Mouse (Mus musculus): ENCODE data around the gene Kcnk3. TPM values are rescaled to one million over a fixed set of nuclear protein-coding genes. Genes with fewer than 3 reads are reported as not detected.
A peak's percentile ranks its signal among the peaks of the same experiment; 100 is the strongest.

The Kcnk3 gene
- polyA plus RNA-seq, 1 experiment from 2014 or later = 13.5 TPM

DNA sequence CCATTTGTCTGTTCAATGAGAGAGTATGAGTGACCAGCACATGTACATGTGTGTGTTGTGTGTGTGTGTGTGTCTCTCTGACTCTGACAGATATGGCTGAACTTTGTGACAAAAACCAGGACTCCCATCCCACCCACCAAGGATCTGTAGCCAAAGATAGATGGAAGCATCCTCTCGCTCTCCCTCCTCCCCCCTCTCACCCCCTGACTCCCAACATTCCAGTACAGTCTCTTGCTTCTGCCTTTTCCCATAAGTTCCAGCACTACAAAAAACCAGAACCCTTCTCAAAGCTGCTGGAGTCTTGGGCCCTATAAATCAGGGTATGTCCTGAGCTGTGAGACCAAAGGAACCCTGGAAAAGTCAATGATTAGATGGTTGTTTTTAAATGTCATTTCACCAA is 19.5 kb upstream of the Kcnk3 start:
- no peaks in the 10 kb centered on the region for H3K4me1 ChIP-seq
- H3K36me3 ChIP-seq = no peaks in the 10 kb centered on the region
- no peak overlapping the region for H3K4me2 ChIP-seq
- no peak overlapping the region for H3K27ac ChIP-seq
- 67% methylated on average over 1 of the region's 1 CpGs for WGBS
- no peak overlapping the region for H3K4me3 ChIP-seq (replicated peaks)
- no peak for ATAC-seq (ENCODE audit: insufficient read depth, low FRiP score, low read depth)
- no peak overlapping the region for H3K9ac ChIP-seq
- H3K9me3 ChIP-seq = no peaks in the 10 kb centered on the region
- no peaks in the 10 kb centered on the region for H3K27me3 ChIP-seq (replicated peaks)

DNA sequence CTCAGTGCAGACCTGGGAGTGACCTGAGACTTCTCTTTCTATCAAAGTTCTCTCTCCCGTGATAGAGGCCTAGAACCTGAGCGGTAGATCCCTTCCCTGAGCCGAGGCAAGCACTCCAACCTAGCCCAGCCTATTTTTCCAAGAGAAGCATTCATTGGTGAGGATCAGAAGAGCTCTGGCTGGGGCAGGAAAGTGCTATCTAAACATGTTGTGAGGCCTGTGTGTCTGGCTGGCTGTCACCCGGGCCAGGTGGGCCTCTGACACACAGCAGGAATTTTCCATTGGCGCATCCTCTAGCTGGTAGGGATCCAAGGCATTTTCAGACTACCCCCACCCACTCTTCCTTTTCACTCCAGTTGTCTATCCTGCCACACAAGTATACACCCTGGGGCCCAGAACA is 16.1 kb upstream of the Kcnk3 start:
- no peak for ATAC-seq (ENCODE audit: insufficient read depth, low FRiP score, low read depth)
- Histone ChIP-seq H3K4me2 (no peak overlapping the region), H3K27ac (no peak overlapping the region), H3K4me1 (no peaks in the 10 kb centered on the region), H3K27me3 (replicated peaks) (no peaks in the 10 kb centered on the region), H3K36me3 (no peaks in the 10 kb centered on the region), H3K9ac (no peak overlapping the region), H3K9me3 (no peaks in the 10 kb centered on the region), H3K4me3 (replicated peaks) (no peak overlapping the region)
- WGBS = 53% methylated on average over 5 of the region's 5 CpGs

GRCm38 (mm10) chr5:30574367-30574766 is 13.6 kb upstream of the Kcnk3 start:
- no peak overlapping the region for H3K27ac ChIP-seq
- no peak overlapping the region for H3K9ac ChIP-seq
- ATAC-seq (ENCODE audit: insufficient read depth, low FRiP score, low read depth) = no peak
- H3K4me2 ChIP-seq = no peak overlapping the region
- no peaks in the 10 kb centered on the region for H3K9me3 ChIP-seq
- H3K36me3 ChIP-seq = no peaks in the 10 kb centered on the region
- H3K4me3 ChIP-seq (replicated peaks) = no peak overlapping the region
- no peaks in the 10 kb centered on the region for H3K27me3 ChIP-seq (replicated peaks)
- 83% methylated on average over 8 of the region's 8 CpGs for WGBS
- H3K4me1 ChIP-seq = no peaks in the 10 kb centered on the region

GRCm38 (mm10) chr5:30576233-30576632 is 11.7 kb upstream of the Kcnk3 start:
- H3K4me2 ChIP-seq = no peak overlapping the region
- no peak overlapping the region for H3K9ac ChIP-seq
- H3K4me1 ChIP-seq = no peaks in the 10 kb centered on the region
- no peaks in the 10 kb centered on the region for H3K9me3 ChIP-seq
- ATAC-seq (ENCODE audit: insufficient read depth, low FRiP score, low read depth) = no peak
- no peak overlapping the region for H3K4me3 ChIP-seq (replicated peaks)
- no peaks in the 10 kb centered on the region for H3K27me3 ChIP-seq (replicated peaks)
- 74% methylated on average over 7 of the region's 7 CpGs for WGBS
- H3K27ac ChIP-seq = no peak overlapping the region
- H3K36me3 ChIP-seq = no peaks in the 10 kb centered on the region

DNA sequence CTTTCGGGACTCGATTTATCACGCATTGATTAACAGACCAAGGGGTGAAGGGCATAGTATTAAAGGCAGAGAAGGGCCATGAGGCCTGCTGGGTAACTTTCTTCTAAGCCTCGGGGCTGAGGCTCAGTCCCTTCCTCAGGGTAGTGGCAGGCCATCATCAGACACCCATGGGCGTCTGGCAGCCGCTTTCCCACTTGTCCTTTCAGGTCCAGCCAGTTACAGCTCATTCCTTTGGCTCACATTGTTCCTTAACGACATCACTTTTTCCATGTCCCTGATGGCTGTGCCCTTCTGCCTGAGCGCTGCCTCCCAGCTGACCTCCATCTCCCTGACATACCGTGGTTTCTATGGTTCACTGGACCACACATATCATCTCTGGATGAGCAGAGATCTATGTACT is 10.7 kb upstream of the Kcnk3 start:
- 69% methylated on average over 9 of the region's 9 CpGs for WGBS
- Histone ChIP-seq H3K27me3 (replicated peaks) (no peaks in the 10 kb centered on the region), H3K4me3 (replicated peaks) (no peak overlapping the region), H3K9me3 (no peaks in the 10 kb centered on the region), H3K9ac (no peak overlapping the region), H3K36me3 (no peaks in the 10 kb centered on the region), H3K4me1 (no peaks in the 10 kb centered on the region), H3K4me2 (no peak overlapping the region), H3K27ac (no peak overlapping the region)
- ATAC-seq (ENCODE audit: insufficient read depth, low FRiP score, low read depth) = no peak

DNA sequence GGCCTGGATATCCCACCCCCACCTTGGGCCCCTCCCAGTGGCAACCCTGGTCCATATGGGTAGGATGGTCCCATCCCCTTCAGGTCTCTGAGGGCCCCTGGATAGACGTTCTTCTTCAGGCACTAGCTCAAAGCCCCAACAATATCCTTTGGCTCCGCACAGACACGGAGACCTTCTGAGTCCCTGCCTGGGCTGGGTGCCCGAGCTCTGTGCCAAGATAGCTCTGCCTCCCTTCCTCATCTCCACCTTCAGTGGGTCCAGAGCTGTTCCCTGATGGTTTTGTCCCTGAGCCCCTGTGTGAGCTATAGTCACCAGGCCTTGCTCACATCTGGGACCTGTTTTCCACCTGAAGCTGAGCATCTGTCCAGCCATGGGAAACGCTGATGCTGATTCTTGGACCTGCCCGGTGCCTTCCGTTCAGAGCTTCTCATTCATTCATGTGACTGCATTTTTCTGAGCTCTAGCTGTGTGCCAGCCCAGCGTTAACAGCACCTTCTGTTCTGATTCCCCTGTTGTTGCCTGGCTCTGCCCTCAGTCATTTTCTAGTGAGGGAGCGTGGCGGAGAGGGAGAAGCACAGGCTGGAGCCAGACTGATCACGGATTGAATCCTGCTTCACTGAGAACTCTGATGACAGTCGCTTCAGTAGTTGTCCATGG is 10.2 kb upstream of the Kcnk3 start:
- Histone ChIP-seq H3K27me3 (replicated peaks) (no peaks in the 10 kb centered on the region), H3K4me3 (replicated peaks) (no peak overlapping the region), H3K36me3 (no peaks in the 10 kb centered on the region), H3K4me1 (no peaks in the 10 kb centered on the region), H3K4me2 (no peak overlapping the region), H3K9ac (no peak overlapping the region), H3K27ac (no peak overlapping the region), H3K9me3 (no peaks in the 10 kb centered on the region)
- ATAC-seq (ENCODE audit: insufficient read depth, low FRiP score, low read depth) = no peak
- 84% methylated on average over 12 of the region's 12 CpGs for WGBS

- Histone ChIP-seq H3K27me3 (replicated peaks) (no peaks in the 10 kb centered on the region), H3K27ac (no peak overlapping the region), H3K4me2 (no peak overlapping the region), H3K4me1 (no peaks in the 10 kb centered on the region), H3K9ac (no peak overlapping the region), H3K36me3 (no peaks in the 10 kb centered on the region), H3K9me3 (no peaks in the 10 kb centered on the region), H3K4me3 (replicated peaks) (no peak overlapping the region)
- WGBS = 73% methylated on average over 6 of the region's 6 CpGs
- no peak for ATAC-seq (ENCODE audit: insufficient read depth, low FRiP score, low read depth)
Measured at GRCm38 (mm10) chr5:30578445-30579080, 9.4 kb upstream of the Kcnk3 start.

DNA sequence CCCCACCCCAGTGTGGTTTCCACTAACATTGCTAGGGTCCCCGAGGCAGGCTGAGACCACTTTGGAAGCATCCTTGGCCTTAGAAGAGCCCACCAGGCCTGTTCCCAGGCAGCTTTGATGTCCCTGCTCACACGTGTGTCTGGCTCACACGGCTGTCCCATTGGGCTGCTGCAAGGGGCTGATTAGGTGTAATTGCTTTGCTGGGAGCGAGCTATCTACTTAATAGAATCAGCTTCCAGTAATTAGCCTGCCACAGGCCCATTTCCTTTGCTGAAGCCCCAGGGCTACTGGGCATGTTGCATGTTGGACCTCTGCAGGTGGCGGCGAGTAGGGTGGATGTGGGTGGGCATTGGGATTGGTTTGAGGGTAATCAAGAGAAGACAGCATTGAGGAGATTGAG is 7.2 kb upstream of the Kcnk3 start:
- no peaks in the 10 kb centered on the region; the same call in 1 of the 2 replicates for H3K27me3 ChIP-seq (replicated peaks)
- no peak overlapping the region for H3K27ac ChIP-seq
- no peaks in the 10 kb centered on the region for H3K9me3 ChIP-seq
- ATAC-seq (ENCODE audit: insufficient read depth, low FRiP score, low read depth) = no peak
- 72% methylated on average over 6 of the region's 6 CpGs for WGBS
- no peak overlapping the region for H3K4me3 ChIP-seq (replicated peaks)
- no peaks in the 10 kb centered on the region for H3K4me1 ChIP-seq
- no peaks in the 10 kb centered on the region for H3K36me3 ChIP-seq
- no peak overlapping the region for H3K4me2 ChIP-seq
- H3K9ac ChIP-seq = no peak overlapping the region

DNA sequence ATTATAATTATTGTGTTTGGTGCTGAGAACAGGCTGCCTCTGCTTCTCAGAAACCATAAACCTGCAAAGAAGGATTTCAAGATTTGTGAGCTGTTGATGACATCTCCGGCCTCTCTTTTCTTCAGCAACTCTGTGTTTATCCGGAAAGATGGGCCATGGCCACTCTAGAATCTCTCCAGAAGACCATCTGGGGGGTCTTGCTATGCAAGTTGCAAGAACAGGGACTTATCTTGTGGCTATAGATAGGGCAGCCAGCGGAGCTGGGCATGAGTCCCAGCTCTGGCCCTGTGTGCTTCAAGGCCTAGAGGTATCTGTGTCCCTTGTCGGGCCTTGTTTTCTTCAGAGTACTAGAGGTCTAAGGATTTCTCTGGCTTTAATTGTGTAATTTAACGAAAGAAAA is 6.0 kb upstream of the Kcnk3 start:
- Histone ChIP-seq H3K27me3 (replicated peaks) (peaks cover 8% of the 10 kb centered on the region; the same call in 1 of the 2 replicates), H3K9me3 (no peaks in the 10 kb centered on the region), H3K4me2 (no peak overlapping the region), H3K27ac (no peak overlapping the region), H3K9ac (no peak overlapping the region), H3K4me1 (no peaks in the 10 kb centered on the region), H3K36me3 (no peaks in the 10 kb centered on the region), H3K4me3 (replicated peaks) (no peak overlapping the region)
- ATAC-seq (ENCODE audit: insufficient read depth, low FRiP score, low read depth) = no peak
- WGBS = 79% methylated on average over 5 of the region's 5 CpGs

- H3K9me3 ChIP-seq = no peaks in the 10 kb centered on the region
- H3K36me3 ChIP-seq = no peaks in the 10 kb centered on the region
- H3K27ac ChIP-seq = no peak overlapping the region
- H3K4me2 ChIP-seq = no peak overlapping the region
- peaks cover 19% of the 10 kb centered on the region for H3K4me1 ChIP-seq
- no peak for ATAC-seq (ENCODE audit: insufficient read depth, low FRiP score, low read depth)
- no peak overlapping the region for H3K4me3 ChIP-seq (replicated peaks)
- 65% methylated on average over 3 of the region's 3 CpGs for WGBS
- no peak overlapping the region for H3K9ac ChIP-seq
- peaks cover 28% of the 10 kb centered on the region for H3K27me3 ChIP-seq (replicated peaks)
Measured at GRCm38 (mm10) chr5:30586616-30587015, 1.4 kb upstream of the Kcnk3 start.

- peaks cover 19% of the 10 kb centered on the region for H3K4me1 ChIP-seq
- peaks cover 28% of the 10 kb centered on the region for H3K27me3 ChIP-seq (replicated peaks)
- no peak for ATAC-seq (ENCODE audit: insufficient read depth, low FRiP score, low read depth)
- H3K9me3 ChIP-seq = no peaks in the 10 kb centered on the region
- H3K27ac ChIP-seq = peak overlapping the region; percentile 9; the same call in 1 of the 2 replicates
- WGBS = 17% methylated on average over 2 of the region's 2 CpGs
- 0 out of 2 replicates have a peak overlapping the region, but pooled peaks have one; percentile 92 for H3K4me2 ChIP-seq
- H3K36me3 ChIP-seq = no peaks in the 10 kb centered on the region
- H3K4me3 ChIP-seq (replicated peaks) = no peak overlapping the region
- no peak overlapping the region for H3K9ac ChIP-seq
Measured at GRCm38 (mm10) chr5:30587101-30587500, 869 bp upstream of the Kcnk3 start.

GRCm38 (mm10) chr5:30588301-30588968 is 465 bp downstream of the Kcnk3 start:
- Histone ChIP-seq H3K36me3 (no peaks in the 10 kb centered on the region), H3K27me3 (replicated peaks) (peaks cover 28% of the 10 kb centered on the region), H3K9me3 (no peaks in the 10 kb centered on the region), H3K27ac (0 out of 2 replicates have a peak overlapping the region, but pooled peaks have one; percentile 37), H3K9ac (0 out of 2 replicates have a peak overlapping the region, but pooled peaks have one; percentile 25), H3K4me3 (replicated peaks) (peak overlapping the region; percentile 47), H3K4me2 (peak overlapping the region; percentile 92), H3K4me1 (peaks cover 23% of the 10 kb centered on the region)
- WGBS = under 1% methylated on average over 69 of the region's 70 CpGs
- peak; percentile 28 for ATAC-seq (ENCODE audit: insufficient read depth, low FRiP score, low read depth)

Measured in stomach, embryonic 15.5 days (tissue).